In the genomic region with DNA sequence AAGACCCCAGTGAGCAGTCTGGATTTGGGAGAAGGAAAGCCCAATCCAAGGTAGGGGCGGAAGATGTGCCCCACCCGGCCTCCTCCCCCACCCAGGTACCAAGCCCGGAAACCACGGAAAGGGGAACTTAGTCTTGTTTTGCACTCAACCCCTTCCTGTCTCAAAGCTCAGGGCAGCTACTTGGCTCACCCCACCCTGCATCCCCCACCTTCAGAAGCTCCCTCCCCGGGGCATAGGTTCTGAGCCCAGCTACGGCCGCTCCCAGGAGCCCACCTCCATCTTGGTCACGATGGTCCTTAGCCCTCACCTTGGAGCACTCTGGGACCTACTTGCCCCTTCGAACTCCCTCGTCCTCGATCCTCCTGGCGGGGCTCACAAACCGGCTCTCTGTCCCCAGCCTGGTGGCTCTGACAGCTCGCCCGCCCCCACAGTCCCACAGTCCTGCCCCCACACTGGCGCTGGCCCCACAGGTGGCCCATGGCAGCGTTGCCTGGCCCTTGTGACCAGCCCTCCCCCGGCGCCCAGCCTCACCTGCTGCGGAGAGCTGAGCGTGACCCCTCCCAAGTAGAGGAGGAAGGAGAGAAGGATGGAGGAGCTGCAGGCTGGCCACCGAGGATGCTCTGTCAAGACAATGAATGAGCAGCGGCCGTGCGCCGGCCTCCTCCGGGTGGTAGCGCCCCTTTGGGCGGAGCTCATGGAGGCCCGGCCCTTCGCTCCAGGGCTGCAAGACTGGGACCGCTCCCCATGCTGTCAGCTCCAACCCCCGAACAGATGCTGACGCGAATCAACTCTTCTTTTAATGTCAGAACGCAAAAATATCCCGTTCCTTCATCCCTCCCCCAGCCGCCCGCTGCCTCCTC, we compare ENCODE assay signal across 8 mouse cellular contexts. TPM values are rescaled to one million over a fixed set of nuclear protein-coding genes. Genes with fewer than 3 reads are reported as not detected.
DNase-seq lines count a peak whose midpoint lies in the region; ATAC-seq and TF ChIP-seq lines count a peak whose summit lies in the region.

No protein-coding gene starts in this region.

- TF ChIP-seq CTCF in liver, embryonic 14.5 days (IDR thresholded peaks at IDR 0.05; ENCODE audit: low read depth): peak; percentile 4; the same call in 1 of the 2 replicates

- H3K4me1 ChIP-seq in embryonic facial prominence, embryonic 12.5 days: peaks cover 19% of the 10 kb centered on the region
- H3K4me1 ChIP-seq in heart, embryonic 11.5 days (ENCODE audit: control insufficient read depth, insufficient read depth, low read length): peaks cover 13% of the 10 kb centered on the region
- H3K4me1 ChIP-seq in liver, embryonic 14.5 days (replicated peaks; ENCODE audit: control insufficient read depth in 2 of 2, insufficient read depth in 2 of 2, low read length in 1 of 2): peaks cover 0 to 7% of the 10 kb centered on the region in 2 experiments; a peak in 2 of 4 replicates
- peaks cover 16% of the 10 kb centered on the region for H3K4me1 ChIP-seq in stomach, embryonic 15.5 days

- H3K27ac ChIP-seq in embryonic facial prominence, embryonic 12.5 days: no peak overlapping the region
- H3K27ac ChIP-seq in heart, embryonic 11.5 days (ENCODE audit: low read depth, low read length): no peak overlapping the region
- no peak overlapping the region for H3K27ac ChIP-seq in liver, embryonic 14.5 days
- no peak overlapping the region for H3K27ac ChIP-seq in stomach, embryonic 15.5 days

- no peak for TF ChIP-seq EP300 in liver, embryonic 14.5 days (IDR thresholded peaks at IDR 0.05; ENCODE audit: low read depth)

- 2% methylated on average over 39 of the region's 39 CpGs for WGBS in embryonic facial prominence, embryonic 12.5 days
- 3% methylated on average over 39 of the region's 39 CpGs for WGBS in heart, embryonic 11.5 days (ENCODE audit: insufficient replicate concordance)
- 1% methylated on average over 39 of the region's 39 CpGs for WGBS in liver, embryonic 14.5 days (ENCODE audit: insufficient replicate concordance)
- 2% methylated on average over 39 of the region's 39 CpGs for WGBS in stomach, embryonic 15.5 days

- DNase-seq in 3T3-L1 (ENCODE audit: low read depth, low spot score): peak; percentile 13
- DNase-seq in adrenal gland, postnatal 14 days: peak; percentile 84
- DNase-seq in kidney, postnatal 25 days: peak; percentile 58 to 70
- DNase-seq in liver, embryonic 14.5 days (ENCODE audit: low read depth in 3 of 3, low spot score in 3 of 3): peak in 2 of 3 experiments; percentile 36 to 42
- peak; percentile 74 to 83 for DNase-seq in natural killer cell, adult 2 months (ENCODE audit: low spot score in 2 of 2)

- peaks cover 7% of the 10 kb centered on the region; the same call in 1 of the 2 replicates for H3K36me3 ChIP-seq in embryonic facial prominence, embryonic 12.5 days
- H3K36me3 ChIP-seq in heart, embryonic 11.5 days (ENCODE audit: control insufficient read depth, insufficient read depth, low read length): no peaks in the 10 kb centered on the region
- no peaks in the 10 kb centered on the region for H3K36me3 ChIP-seq in liver, embryonic 14.5 days (replicated peaks; ENCODE audit: control insufficient read depth, insufficient read depth, low read depth)
- H3K36me3 ChIP-seq in stomach, embryonic 15.5 days: no peaks in the 10 kb centered on the region

- peaks cover 25% of the 10 kb centered on the region for H3K27me3 ChIP-seq in embryonic facial prominence, embryonic 12.5 days
- H3K27me3 ChIP-seq in heart, embryonic 11.5 days (ENCODE audit: control insufficient read depth, insufficient read depth, low read length): peaks cover 41% of the 10 kb centered on the region
- peaks cover 3% of the 10 kb centered on the region for H3K27me3 ChIP-seq in liver, embryonic 14.5 days (ENCODE audit: control insufficient read depth, insufficient read depth, low read length)
- H3K27me3 ChIP-seq in stomach, embryonic 15.5 days (replicated peaks): peaks cover 15% of the 10 kb centered on the region; the same call in 1 of the 2 replicates

- peak overlapping the region; percentile 99 for H3K4me2 ChIP-seq in embryonic facial prominence, embryonic 12.5 days (replicated peaks)
- peak overlapping the region; percentile 78 for H3K4me2 ChIP-seq in heart, embryonic 11.5 days
- peak overlapping the region; percentile 55 for H3K4me2 ChIP-seq in liver, embryonic 14.5 days (ENCODE audit: low read depth)
- H3K4me2 ChIP-seq in stomach, embryonic 15.5 days: peak overlapping the region; percentile 82

- H3K9me3 ChIP-seq in embryonic facial prominence, embryonic 12.5 days: peaks cover 5% of the 10 kb centered on the region; the same call in 1 of the 2 replicates
- no peaks in the 10 kb centered on the region; the same call in 1 of the 2 replicates for H3K9me3 ChIP-seq in heart, embryonic 11.5 days (replicated peaks; ENCODE audit: control insufficient read depth, low read length)
- H3K9me3 ChIP-seq in liver, embryonic 14.5 days (ENCODE audit: control insufficient read depth, low read length): no peaks in the 10 kb centered on the region
- H3K9me3 ChIP-seq in stomach, embryonic 15.5 days: no peaks in the 10 kb centered on the region

- peak overlapping the region; percentile 57 for H3K4me3 ChIP-seq in embryonic facial prominence, embryonic 12.5 days
- H3K4me3 ChIP-seq in heart, embryonic 11.5 days (ENCODE audit: low read depth, low read length): peak overlapping the region; percentile 48
- H3K4me3 ChIP-seq in liver, embryonic 14.5 days (ENCODE audit: insufficient read depth in 1 of 2, low read depth in 2 of 2, low read length in 2 of 2): peak overlapping the region; percentile 33 to 50
- H3K4me3 ChIP-seq in stomach, embryonic 15.5 days (replicated peaks): peak overlapping the region; percentile 43

- H3K9ac ChIP-seq in embryonic facial prominence, embryonic 12.5 days: peak overlapping the region; percentile 64
- H3K9ac ChIP-seq in heart, embryonic 11.5 days (ENCODE audit: low read depth, low read length): peak overlapping the region; percentile 60
- H3K9ac ChIP-seq in liver, embryonic 14.5 days (replicated peaks): no peak overlapping the region; the same call in 1 of the 2 replicates
- H3K9ac ChIP-seq in stomach, embryonic 15.5 days: 0 out of 2 replicates have a peak overlapping the region, but pooled peaks have one; percentile 7

- ATAC-seq in embryonic facial prominence, embryonic 12.5 days (ENCODE audit: insufficient number of reproducible peaks, insufficient read depth, low FRiP score, low TSS enrichment): 0 out of 2 replicates have a peak, but pooled peaks have one; percentile 31
- peak; percentile 23; the same call in 1 of the 2 replicates for ATAC-seq in heart, embryonic 11.5 days (replicated peaks; ENCODE audit: insufficient number of reproducible peaks, low FRiP score, low TSS enrichment)
- ATAC-seq in liver, embryonic 14.5 days (ENCODE audit: insufficient read depth): peak; percentile 27; the same call in 1 of the 2 replicates
- peak; percentile 59 for ATAC-seq in stomach, embryonic 15.5 days (ENCODE audit: insufficient read depth, low FRiP score, low read depth)

RNA-seq across cellular contexts. Expression of gene Coro1a, which starts 3.2 kb away (rescaled TPM):
- total RNA-seq in adrenal gland, postnatal 14 days (2021): 12.0 and 78.1 TPM in 2 replicates
- polyA plus RNA-seq in embryonic facial prominence, embryonic 12.5 days (2016; fragmentation: Nextera tagmentation; extraction: Ambion mirVana): 37.8 and 39.0 TPM in 2 replicates
- polyA plus RNA-seq in heart, embryonic 11.5 days (2014; fragmentation: Nextera tagmentation; extraction: Ambion mirVana): 13.1 and 13.8 TPM in 2 replicates
- 48.0 and 52.5 TPM in 2 replicates for polyA plus RNA-seq in liver, embryonic 14.5 days (2012; rRNA removed)
- polyA plus RNA-seq in liver, embryonic 14.5 days (2014; fragmentation: Nextera tagmentation; extraction: Ambion mirVana): 65.6 and 81.5 TPM in 2 replicates
- polyA plus RNA-seq in stomach, embryonic 15.5 days (2015; fragmentation: Nextera tagmentation; extraction: Ambion mirVana): 50.1 and 51.9 TPM in 2 replicates

RNA-seq across cellular contexts. Expression of gene Slx1b, which starts 8.8 kb away (rescaled TPM):
- total RNA-seq in adrenal gland, postnatal 14 days (2021): 10.7 and 18.6 TPM in 2 replicates
- polyA plus RNA-seq in embryonic facial prominence, embryonic 12.5 days (2016; fragmentation: Nextera tagmentation; extraction: Ambion mirVana): 13.4 and 13.5 TPM in 2 replicates
- 6.1 and 6.7 TPM in 2 replicates for polyA plus RNA-seq in heart, embryonic 11.5 days (2014; fragmentation: Nextera tagmentation; extraction: Ambion mirVana)
- polyA plus RNA-seq in liver, embryonic 14.5 days (2012; rRNA removed): 5.7 and 6.3 TPM in 2 replicates
- 1.8 and 2.0 TPM in 2 replicates for polyA plus RNA-seq in liver, embryonic 14.5 days (2014; fragmentation: Nextera tagmentation; extraction: Ambion mirVana)
- 7.9 and 9.6 TPM in 2 replicates for polyA plus RNA-seq in stomach, embryonic 15.5 days (2015; fragmentation: Nextera tagmentation; extraction: Ambion mirVana)

RNA-seq across cellular contexts. Expression of gene Bola2, which starts 9.2 kb away (rescaled TPM):
- total RNA-seq in adrenal gland, postnatal 14 days (2021): 74.9 and 82.9 TPM in 2 replicates
- 138 and 141 TPM in 2 replicates for polyA plus RNA-seq in embryonic facial prominence, embryonic 12.5 days (2016; fragmentation: Nextera tagmentation; extraction: Ambion mirVana)
- polyA plus RNA-seq in heart, embryonic 11.5 days (2014; fragmentation: Nextera tagmentation; extraction: Ambion mirVana): 120 and 126 TPM in 2 replicates
- polyA plus RNA-seq in liver, embryonic 14.5 days (2012; rRNA removed): 35.8 and 69.8 TPM in 2 replicates
- polyA plus RNA-seq in liver, embryonic 14.5 days (2014; fragmentation: Nextera tagmentation; extraction: Ambion mirVana): 97.2 and 111 TPM in 2 replicates
- polyA plus RNA-seq in stomach, embryonic 15.5 days (2015; fragmentation: Nextera tagmentation; extraction: Ambion mirVana): 105 and 114 TPM in 2 replicates

RNA-seq across cellular contexts. Expression of gene Sult1a1, which starts 28.1 kb away (rescaled TPM):
- 81.6 and 83.8 TPM in 2 replicates for total RNA-seq in adrenal gland, postnatal 14 days (2021)
- 0.97 and 1.6 TPM in 2 replicates for polyA plus RNA-seq in embryonic facial prominence, embryonic 12.5 days (2016; fragmentation: Nextera tagmentation; extraction: Ambion mirVana)
- 2.4 and 2.5 TPM in 2 replicates for polyA plus RNA-seq in heart, embryonic 11.5 days (2014; fragmentation: Nextera tagmentation; extraction: Ambion mirVana)
- 4.5 and 6.4 TPM in 2 replicates for polyA plus RNA-seq in liver, embryonic 14.5 days (2012; rRNA removed)
- 13.1 and 15.2 TPM in 2 replicates for polyA plus RNA-seq in liver, embryonic 14.5 days (2014; fragmentation: Nextera tagmentation; extraction: Ambion mirVana)
- 7.1 and 9.7 TPM in 2 replicates for polyA plus RNA-seq in stomach, embryonic 15.5 days (2015; fragmentation: Nextera tagmentation; extraction: Ambion mirVana)

RNA-seq across cellular contexts. Expression of gene Mapk3, which starts 55.0 kb away (rescaled TPM):
- 128 and 136 TPM in 2 replicates for total RNA-seq in adrenal gland, postnatal 14 days (2021)
- polyA plus RNA-seq in embryonic facial prominence, embryonic 12.5 days (2016; fragmentation: Nextera tagmentation; extraction: Ambion mirVana): 52.2 and 54.5 TPM in 2 replicates
- 48.2 and 52.1 TPM in 2 replicates for polyA plus RNA-seq in heart, embryonic 11.5 days (2014; fragmentation: Nextera tagmentation; extraction: Ambion mirVana)
- polyA plus RNA-seq in liver, embryonic 14.5 days (2012; rRNA removed): 35.9 and 39.8 TPM in 2 replicates
- polyA plus RNA-seq in liver, embryonic 14.5 days (2014; fragmentation: Nextera tagmentation; extraction: Ambion mirVana): 14.4 and 15.5 TPM in 2 replicates
- polyA plus RNA-seq in stomach, embryonic 15.5 days (2015; fragmentation: Nextera tagmentation; extraction: Ambion mirVana): 99.9 TPM in 2 replicates

Comparison
In these comparisons a context has a peak if more than half of its experiments do, and no peak if none do; other contexts are left out.
1. DNase-seq: peak in every context shown above with its lines; median percentile 84 in adrenal gland, postnatal 14 days; 78 in natural killer cell, adult 2 months; 64 in kidney, postnatal 25 days; 39 in liver, embryonic 14.5 days; 13 in 3T3-L1.